Comparison of ENCODE assay signal across 8 mouse cellular contexts in genomic region chr7:31176886-31177763, GRCm38 (mm10). TPM values are rescaled to one million over a fixed set of nuclear protein-coding genes. Genes with fewer than 3 reads are reported as not detected.
DNase-seq lines count a peak whose midpoint lies in the region; ATAC-seq and TF ChIP-seq lines count a peak whose summit lies in the region.

No protein-coding gene starts in this region.

- in situ Hi-C loops in Patski (cut with MboI; ENCODE audit: low pct_unique_long_range_greater_than_20kb): loop anchor here (5.0 kb wide), 1 partner anchor 45 kb away; no protein-coding TSS in a partner anchor

- CTCF ChIA-PET in Patski (lab: Charles Lee): interaction anchor here (0.6 to 1.9 kb wide), 7 partner anchors 9 to 84 kb away, joined by 3 to 8 read pairs (median 4); no protein-coding TSS in a partner anchor

- no peak for TF ChIP-seq POLR2A in olfactory bulb, adult 2 months (IDR thresholded peaks at IDR 0.05; ENCODE audit: insufficient read depth, low read depth, low read length)

- no peaks in the 10 kb centered on the region for H3K36me3 ChIP-seq in forebrain, postnatal 0 days (ENCODE audit: insufficient read depth)
- H3K36me3 ChIP-seq in lung, embryonic 15.5 days: no peaks in the 10 kb centered on the region

- H3K9ac ChIP-seq in forebrain, postnatal 0 days: no peak overlapping the region
- no peak overlapping the region for H3K9ac ChIP-seq in lung, embryonic 15.5 days

- POLR2A ChIA-PET in Patski (lab: Charles Lee): no interaction called here

- H3K4me1 ChIP-seq in forebrain, postnatal 0 days (ENCODE audit: insufficient read depth): no peaks in the 10 kb centered on the region
- H3K4me1 ChIP-seq in lung, embryonic 15.5 days: 0 out of 2 replicates have a peak, but pooled peaks cover 3% of the 10 kb centered on the region
- no peaks in the 10 kb centered on the region for H3K4me1 ChIP-seq in olfactory bulb, adult 2 months (ENCODE audit: control insufficient read depth, insufficient read depth, low read length)

- H3K27ac ChIP-seq in forebrain, postnatal 0 days (ENCODE audit: low read depth, low read length): peak overlapping the region; percentile 17; the same call in 1 of the 2 replicates
- no peak overlapping the region for H3K27ac ChIP-seq in layer of hippocampus, adult 2 months
- H3K27ac ChIP-seq in lung, embryonic 15.5 days: no peak overlapping the region
- peak overlapping the region; percentile 28; the same call in 1 of the 2 replicates for H3K27ac ChIP-seq in olfactory bulb, adult 2 months (ENCODE audit: insufficient read depth, low read depth, low read length)

- peaks cover 3% of the 10 kb centered on the region for H3K27me3 ChIP-seq in Patski
- no peaks in the 10 kb centered on the region for H3K27me3 ChIP-seq in forebrain, postnatal 0 days (ENCODE audit: insufficient read depth, low read length)
- peaks cover 14% of the 10 kb centered on the region; the same call in 1 of the 2 replicates for H3K27me3 ChIP-seq in lung, embryonic 15.5 days

- peak; percentile 3 for DNase-seq in Patski (ENCODE audit: low read depth, low spot score)
- peak; percentile 73 for DNase-seq in cerebellum, adult 8-10 months
- peak; percentile 85 for DNase-seq in forebrain, postnatal 0 days
- peak; percentile 60 to 79 for DNase-seq in layer of hippocampus, adult 2 months (ENCODE audit: low spot score in 2 of 2)
- DNase-seq in thymus, postnatal 25 days: peak; percentile 72

- H3K9me3 ChIP-seq in forebrain, postnatal 0 days (ENCODE audit: low read length): no peaks in the 10 kb centered on the region
- H3K9me3 ChIP-seq in lung, embryonic 15.5 days: no peaks in the 10 kb centered on the region

- H3K4me2 ChIP-seq in forebrain, postnatal 0 days (ENCODE audit: low read depth): peak overlapping the region; percentile 38
- peak overlapping the region; percentile 44 for H3K4me2 ChIP-seq in lung, embryonic 15.5 days

- peak; percentile 89 for TF ChIP-seq CTCF in Patski (IDR thresholded peaks at IDR 0.05)
- TF ChIP-seq CTCF in forebrain, postnatal 0 days (IDR thresholded peaks at IDR 0.05; ENCODE audit: low read depth): peak; percentile 93
- TF ChIP-seq CTCF in layer of hippocampus, adult 2 months (conservative IDR thresholded peaks at IDR 0.05): peak; percentile 97
- peak; percentile 53 for TF ChIP-seq CTCF in olfactory bulb, adult 2 months (IDR thresholded peaks at IDR 0.05; ENCODE audit: insufficient read depth, low read depth, low read length)

- H3K4me3 ChIP-seq in forebrain, postnatal 0 days (ENCODE audit: low read depth, low read length): peak overlapping the region; percentile 17; the same call in 1 of the 2 replicates
- peak overlapping the region; percentile 31 for H3K4me3 ChIP-seq in layer of hippocampus, adult 2 months
- H3K4me3 ChIP-seq in lung, embryonic 15.5 days: no peak overlapping the region
- H3K4me3 ChIP-seq in olfactory bulb, adult 2 months (ENCODE audit: insufficient read depth, low read depth, low read length): no peak overlapping the region

- peak; percentile 87 for ATAC-seq in Patski
- peak; percentile 92 for ATAC-seq in forebrain, postnatal 0 days
- ATAC-seq in hematopoietic stem cell, adult 5-6 weeks (replicated peaks in 1 of 2; ENCODE audit: insufficient read depth in 1 of 2, low FRiP score in 2 of 2, low TSS enrichment in 1 of 2, low read depth in 1 of 2, poor library complexity in 2 of 2, severe bottlenecking in 2 of 2): peak; percentile 77 to 86
- ATAC-seq in lung, embryonic 15.5 days (ENCODE audit: borderline replicate concordance, extremely low read depth, low FRiP score, low TSS enrichment): peak; percentile 43; the same call in 1 of the 2 replicates

- 28% methylated on average over 22 of the region's 22 CpGs for WGBS in forebrain, postnatal 0 days
- WGBS in lung, embryonic 15.5 days: 21% methylated on average over 22 of the region's 22 CpGs
- 14% methylated on average over 22 of the region's 22 CpGs for WGBS in olfactory bulb, adult 2 months

RNA-seq across cellular contexts. Expression of gene Gramd1a, which starts 21.4 kb away (rescaled TPM):
- 48.2 TPM for polyA plus RNA-seq in Patski (2021)
- 244 and 265 TPM in 2 replicates for total RNA-seq in forebrain, postnatal 0 days (2014; rRNA removed)
- 176 and 178 TPM in 2 replicates for polyA plus RNA-seq in forebrain, postnatal 0 days (2015; fragmentation: Nextera tagmentation; extraction: Ambion mirVana)
- 89.4 and 90.0 TPM in 2 replicates for total RNA-seq in hematopoietic stem cell, adult 5-6 weeks (2017)
- 100 to 1,000 TPM; 118 to 124 TPM for total RNA-seq in layer of hippocampus, adult 2 months (2021)
- polyA plus RNA-seq in lung, embryonic 15.5 days (2015; fragmentation: Nextera tagmentation; extraction: Ambion mirVana): 63.0 and 65.5 TPM in 2 replicates
- not detected in 2 replicates for polyA plus RNA-seq in olfactory bulb, adult 2 months (2012; ENCODE audit: insufficient read depth, insufficient read length, low replicate concordance, missing spikeins)

RNA-seq across cellular contexts. Expression of gene Scn1b, which starts 50.3 kb away (rescaled TPM):
- 8.5 TPM for polyA plus RNA-seq in Patski (2021)
- 26.7 and 38.0 TPM in 2 replicates for total RNA-seq in forebrain, postnatal 0 days (2014; rRNA removed)
- polyA plus RNA-seq in forebrain, postnatal 0 days (2015; fragmentation: Nextera tagmentation; extraction: Ambion mirVana): 24.4 and 29.8 TPM in 2 replicates
- 4.8 and 6.6 TPM in 2 replicates for total RNA-seq in hematopoietic stem cell, adult 5-6 weeks (2017)
- 100 to 1,000 TPM; 585 to 611 TPM for total RNA-seq in layer of hippocampus, adult 2 months (2021)
- polyA plus RNA-seq in lung, embryonic 15.5 days (2015; fragmentation: Nextera tagmentation; extraction: Ambion mirVana): 1.5 and 1.8 TPM in 2 replicates
- polyA plus RNA-seq in olfactory bulb, adult 2 months (2012; ENCODE audit: insufficient read depth, insufficient read length, low replicate concordance, missing spikeins): not detected in 2 replicates

Comparison
In these comparisons a context has a peak if more than half of its experiments do, and no peak if none do; other contexts are left out.
1. DNase-seq: peak in every context shown above with its lines; median percentile 85 in forebrain, postnatal 0 days; 73 in cerebellum, adult 8-10 months; 72 in thymus, postnatal 25 days; 70 in layer of hippocampus, adult 2 months; 3 in Patski.
2. H3K27ac ChIP-seq: peak in forebrain, postnatal 0 days (single experiment) and olfactory bulb, adult 2 months (single experiment); none in layer of hippocampus, adult 2 months (single experiment) and lung, embryonic 15.5 days (single experiment).
3. H3K4me3 ChIP-seq: peak in forebrain, postnatal 0 days (single experiment) and layer of hippocampus, adult 2 months (single experiment); none in lung, embryonic 15.5 days (single experiment) and olfactory bulb, adult 2 months (single experiment).
4. Peak in every context shown above with its lines, with median percentiles within 50 percentile points of each other: ATAC-seq and CTCF ChIP-seq.